Mouse (Mus musculus) olfactory bulb, adult 2 months (tissue): ENCODE results near the gene Hoxa6. TPM values are rescaled to one million over a fixed set of nuclear protein-coding genes. Genes with fewer than 3 reads are reported as not detected.

Experiments used
- H3K27ac ChIP-seq: fragments of 200-500 bp; 2 replicates; pipeline ENCODE4 v1.5.1; 2012; ENCODE audit warnings: low read depth, low read length; ENCODE audit not compliant: insufficient read depth
- H3K4me1 ChIP-seq: fragments of 200-500 bp; 2 replicates; pipeline ENCODE4 v1.6.1; 2012; ENCODE audit warnings: low read length; ENCODE audit not compliant: control insufficient read depth, insufficient read depth
- H3K4me3 ChIP-seq: fragments of 200-500 bp; 2 replicates; pipeline ENCODE4 v1.5.1; 2012; ENCODE audit warnings: mild to moderate bottlenecking, low read depth, low read length, moderate library complexity; ENCODE audit not compliant: insufficient read depth
- CTCF ChIP-seq: fragments of 200-500 bp; IDR thresholded peaks from 2 replicates; pipeline ENCODE4 v1.5.1; 2012; ENCODE audit warnings: low read depth, mild to moderate bottlenecking, low read length, moderate library complexity; ENCODE audit not compliant: insufficient read depth
- POLR2A ChIP-seq: fragments of 200-500 bp; IDR thresholded peaks from 2 replicates; pipeline ENCODE4 v1.6.1; 2012; ENCODE audit warnings: mild to moderate bottlenecking, low read depth, low read length, moderate library complexity; ENCODE audit not compliant: insufficient read depth
- WGBS: fragments of 180-500 bp; shearing (Covaris S2); methylation state at CpG from one replicate; pipeline ENCODE4 v1.1.7; 2018; 5-methylcytosine and 5-hydroxymethylcytosine counted together
- polyA plus RNA-seq: library from polyadenylated mRNA; stranded (reverse); fragments of >200 nt; gene quantifications from 2 replicates; pipeline ENCODE4 v1.2.4, GENCODE M21; 2012; ENCODE audit warnings: low replicate concordance; ENCODE audit not compliant: missing spikeins, insufficient read depth, insufficient read length

Hoxa6 gene
- polyA plus RNA-seq, 1 experiment, result not detected

GRCm38 (mm10) chr6:52204050-52204752, 4.3 kb downstream of the Hoxa6 start, which contains the start of gene Hoxa5:
Gene Hoxa5, minus strand, starts transcription at chr6:52204587.
- Histone ChIP-seq H3K27ac (no peak within 1 kb of the TSS), H3K4me3 (no peak within 1 kb of the TSS), H3K4me1 (peaks cover 4% of the 10 kb centered on the region)
- TF ChIP-seq CTCF, result no peak
- no peak for TF ChIP-seq POLR2A
- WGBS, result 2% methylated on average over 65 of the region's 65 CpGs

- 1% methylated on average over 46 of the region's 46 CpGs for WGBS
- H3K27ac ChIP-seq, result no peak overlapping the region
- H3K4me3 ChIP-seq, result no peak overlapping the region
- peaks cover 4% of the 10 kb centered on the region for H3K4me1 ChIP-seq
- TF ChIP-seq POLR2A (no peak), CTCF (no peak)
These were observed 5.0 kb downstream of the Hoxa6 start for GRCm38 (mm10) chr6:52203371-52204049.

- Histone ChIP-seq H3K4me3 (no peak overlapping the region), H3K4me1 (peaks cover 4% of the 10 kb centered on the region), H3K27ac (no peak overlapping the region)
- TF ChIP-seq POLR2A (no peak), CTCF (no peak)
- WGBS, result 4% methylated on average over 10 of the region's 10 CpGs
These were observed 5.5 kb downstream of the Hoxa6 start for GRCm38 (mm10) chr6:52203121-52203370.

DNA sequence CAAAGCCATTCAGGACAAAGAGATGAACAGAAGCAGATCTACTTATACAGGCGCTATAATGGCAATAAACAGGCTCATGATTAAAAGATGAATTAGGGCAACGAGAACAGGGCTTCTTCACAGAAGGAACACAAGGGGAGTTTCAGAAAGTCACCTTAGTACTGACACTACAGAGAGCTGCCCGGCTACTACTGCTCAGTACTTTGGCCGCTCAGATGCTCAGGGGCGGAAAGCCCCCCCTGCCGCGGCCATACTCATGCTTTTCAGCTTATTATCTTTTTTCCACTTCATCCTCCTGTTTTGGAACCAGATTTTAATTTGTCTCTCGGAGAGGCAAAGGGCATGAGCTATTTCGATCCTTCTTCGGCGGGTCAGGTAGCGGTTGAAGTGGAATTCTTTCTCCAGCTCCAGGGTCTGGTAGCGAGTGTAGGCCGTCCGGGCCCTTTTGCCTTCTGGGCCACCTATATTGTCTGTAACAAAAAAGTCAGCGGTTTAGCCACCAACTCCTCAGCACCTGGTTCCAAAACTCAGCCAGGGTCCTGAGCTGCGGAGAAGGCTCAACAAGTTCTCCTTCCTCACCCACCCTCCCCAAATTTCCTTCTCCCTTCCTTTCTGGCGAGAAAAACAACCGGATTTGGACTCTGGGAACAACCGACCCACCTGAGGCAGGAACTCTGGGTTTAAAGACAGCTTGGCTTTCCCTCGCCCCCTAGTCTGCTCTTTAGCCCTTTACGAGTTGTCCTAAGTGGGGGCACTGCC, 6.0 kb downstream of the Hoxa6 start:
- Histone ChIP-seq H3K4me3 (no peak overlapping the region), H3K27ac (no peak overlapping the region), H3K4me1 (peaks cover 4% of the 10 kb centered on the region)
- 5% methylated on average over 22 of the region's 22 CpGs for WGBS
- TF ChIP-seq CTCF (no peak), POLR2A (no peak)

DNA sequence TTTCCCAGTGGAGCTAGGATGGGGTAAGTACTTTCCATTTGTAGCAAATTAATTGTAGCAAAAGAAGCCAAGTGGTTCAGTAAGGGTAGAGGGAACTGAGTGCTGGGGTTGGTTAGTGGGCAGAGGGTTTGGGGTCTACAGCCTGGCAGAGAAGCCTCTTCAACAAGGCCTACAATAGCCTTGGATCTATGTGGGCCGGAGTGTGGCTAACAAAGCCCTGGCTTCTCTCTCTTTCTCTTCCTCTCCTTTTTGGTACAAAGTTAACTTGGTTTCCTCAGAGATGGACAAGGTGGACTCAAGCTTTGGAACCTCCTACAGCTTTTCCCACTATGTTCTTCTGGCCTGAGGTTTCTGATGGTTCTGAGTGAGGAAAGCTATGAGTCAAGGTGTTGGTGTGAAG, 7.3 kb downstream of the Hoxa6 start:
- H3K4me1 ChIP-seq, result peaks cover 4% of the 10 kb centered on the region
- WGBS, result 13% methylated on average over 1 of the region's 1 CpGs
- no peak overlapping the region for H3K27ac ChIP-seq
- H3K4me3 ChIP-seq, result no peak overlapping the region
- TF ChIP-seq POLR2A, result no peak
- no peak for TF ChIP-seq CTCF

- no peak for TF ChIP-seq CTCF
- no peak for TF ChIP-seq POLR2A
- WGBS, result 13% methylated on average over 10 of the region's 10 CpGs
- no peak overlapping the region for H3K4me3 ChIP-seq
- H3K27ac ChIP-seq, result no peak overlapping the region
- peaks cover 4% of the 10 kb centered on the region for H3K4me1 ChIP-seq
These were observed 7.7 kb downstream of the Hoxa6 start for GRCm38 (mm10) chr6:52200751-52201250.

- no peak overlapping the region for H3K4me3 ChIP-seq
- peaks cover 4% of the 10 kb centered on the region for H3K4me1 ChIP-seq
- no peak overlapping the region for H3K27ac ChIP-seq
- WGBS, result 7% methylated on average over 30 of the region's 30 CpGs
- no peak for TF ChIP-seq POLR2A
- TF ChIP-seq CTCF, result no peak
These were observed 8.3 kb downstream of the Hoxa6 start for GRCm38 (mm10) chr6:52200073-52200750.

- TF ChIP-seq CTCF (no peak), POLR2A (no peak)
- Histone ChIP-seq H3K4me3 (no peak overlapping the region), H3K27ac (no peak overlapping the region), H3K4me1 (no peaks in the 10 kb centered on the region)
- WGBS, result 4% methylated on average over 10 of the region's 10 CpGs
These were observed 11.3 kb downstream of the Hoxa6 start for GRCm38 (mm10) chr6:52197271-52197670.

- H3K27ac ChIP-seq, result no peak overlapping the region
- no peak overlapping the region for H3K4me3 ChIP-seq
- no peak for TF ChIP-seq POLR2A
- no peak for TF ChIP-seq CTCF
- 5% methylated on average over 9 of the region's 9 CpGs for WGBS
- no peaks in the 10 kb centered on the region; the same call in 1 of the 2 replicates for H3K4me1 ChIP-seq
These were observed 11.7 kb downstream of the Hoxa6 start for GRCm38 (mm10) chr6:52196811-52197210.
